Mouse (Mus musculus) G1E (cell line): ENCODE results near the gene Fbln7. TPM values are rescaled to one million over a fixed set of nuclear protein-coding genes. Genes with fewer than 3 reads are reported as not detected.

Experiments
- ATAC-seq: 2 replicates; pipeline ENCODE4 v1.8.0; 2016; ENCODE audit warnings: mild to moderate bottlenecking; ENCODE audit not compliant: insufficient number of reproducible peaks, poor library complexity, low FRiP score, severe bottlenecking; ENCODE audit errors: extremely low read depth
- DNase-seq: peaks from one replicate; pipeline ENCODE4 v3.0.0; 2012; ENCODE audit warnings: low spot score
- H3K27me3 ChIP-seq: 2 replicates; pipeline ENCODE4 v1.6.1; 2012; ENCODE audit warnings: mild to moderate bottlenecking, low read length, inconsistent platforms; ENCODE audit not compliant: insufficient read depth
- H3K36me3 ChIP-seq: replicated peaks from 2 replicates; pipeline ENCODE3; 2012; ENCODE audit warnings: mild to moderate bottlenecking, inconsistent platforms
- H3K4me1 ChIP-seq: 2 replicates; pipeline ENCODE4 v1.6.1; 2012; ENCODE audit warnings: low read depth, low read length, inconsistent platforms, mixed read lengths; ENCODE audit not compliant: insufficient read depth
- H3K4me3 ChIP-seq: 2 replicates; pipeline ENCODE4 v1.5.1; 2012; ENCODE audit warnings: low read depth, mild to moderate bottlenecking, inconsistent platforms, low read length, moderate library complexity, mixed read lengths
- H3K9me3 ChIP-seq: replicated peaks from 2 replicates; pipeline ENCODE4 v1.6.1; 2012; ENCODE audit warnings: inconsistent platforms
- CTCF ChIP-seq: IDR thresholded peaks from 2 replicates; pipeline ENCODE4 v1.5.1; 2012; ENCODE audit warnings: low read depth, low read length, inconsistent platforms, mixed read lengths
- GATA1 ChIP-seq: IDR thresholded peaks from 2 replicates; pipeline ENCODE4 v1.6.1; 2012; ENCODE audit warnings: borderline replicate concordance, low read length, inconsistent platforms, mixed read lengths
- GATA2 ChIP-seq: IDR thresholded peaks from 2 replicates; pipeline ENCODE4 v1.6.1; 2012; ENCODE audit warnings: low read depth, low read length, inconsistent platforms, borderline replicate concordance
- POLR2AphosphoS5 ChIP-seq: IDR thresholded peaks from 2 replicates; pipeline ENCODE4 v1.6.1; 2012; ENCODE audit warnings: low read depth, low read length, inconsistent platforms; ENCODE audit not compliant: insufficient replicate concordance
- TAL1 ChIP-seq: conservative IDR thresholded peaks from 2 replicates; pipeline ENCODE4 v1.6.1; 2012; ENCODE audit warnings: low read depth, low read length, inconsistent platforms, mixed read lengths
- polyA plus RNA-seq: library from polyadenylated mRNA; stranded (reverse); fragments of >175 nt; gene quantifications from 2 replicates; pipeline ENCODE4 v1.2.3, GENCODE M21; 2012
- total RNA-seq, 2 experiments: library from RNA; stranded (forward) in 1 of 2; stranded (reverse) in 1 of 2; fragments of 200-1000 nt in 1 of 2; fragments of >200 nt in 1 of 2; fragmentation: Nextera tagmentation in 1 of 2; gene quantifications; 2 replicates each; pipeline ENCODE4 v1.2.3; 2014 to 2017

The Fbln7 gene
- total and polyA plus RNA-seq, 3 experiments, result 0.33 TPM; not detected in 2

DNA sequence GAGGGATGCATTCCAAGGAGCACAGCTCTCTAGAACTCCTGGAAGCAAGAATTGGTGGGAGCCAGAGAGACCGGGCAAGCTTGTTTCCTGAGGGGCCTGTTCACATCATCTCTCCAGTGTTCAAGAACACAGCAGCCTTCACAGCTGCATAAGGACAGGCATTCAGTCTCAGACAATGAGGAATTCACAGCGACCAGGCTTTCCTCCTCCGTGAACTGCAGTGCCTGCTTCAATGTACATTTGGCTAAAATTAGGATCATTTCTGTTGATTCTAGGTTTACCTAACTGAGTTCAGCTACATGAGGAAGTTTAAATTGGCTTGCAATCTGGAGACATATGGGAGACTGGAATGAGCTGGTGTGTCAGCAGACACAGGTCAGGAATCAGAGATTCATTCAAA is 53.7 kb downstream of the Fbln7 start:
- H3K27me3 ChIP-seq, result peaks cover 12% of the 10 kb centered on the region
- peaks cover 8% of the 10 kb centered on the region; the same call in 1 of the 2 replicates for H3K4me1 ChIP-seq
- DNase-seq, result no peak
- H3K4me3 ChIP-seq, result no peak overlapping the region
- H3K9me3 ChIP-seq, result no peaks in the 10 kb centered on the region
- TF ChIP-seq GATA2, result no peak
- no peak for TF ChIP-seq GATA1
- no peaks in the 10 kb centered on the region for H3K36me3 ChIP-seq
- no peak for ATAC-seq

DNA sequence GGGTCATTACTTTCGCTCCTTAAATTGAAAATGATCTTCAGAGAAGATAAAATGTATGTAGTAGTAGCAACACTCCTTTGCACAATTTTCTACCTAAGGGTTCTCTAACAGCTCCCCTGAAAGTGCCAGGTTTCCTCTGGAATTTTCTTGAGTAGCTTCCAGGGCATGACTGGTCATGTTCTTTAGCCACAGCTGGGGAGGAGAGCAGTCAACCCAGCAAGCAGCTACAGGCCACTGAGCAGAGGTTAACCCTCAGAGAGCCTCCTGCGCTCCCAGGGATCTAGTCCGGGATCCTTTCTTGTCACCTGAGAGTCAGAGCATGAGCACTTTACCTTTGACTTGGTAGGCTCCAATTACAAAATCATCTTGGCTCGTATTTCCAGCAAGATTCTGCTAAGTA is 62.0 kb downstream of the Fbln7 start:
- Histone ChIP-seq H3K27me3 (0 out of 2 replicates have a peak, but pooled peaks cover 5% of the 10 kb centered on the region), H3K9me3 (no peaks in the 10 kb centered on the region), H3K36me3 (peaks cover 47% of the 10 kb centered on the region), H3K4me3 (no peak overlapping the region), H3K4me1 (0 out of 2 replicates have a peak, but pooled peaks cover 5% of the 10 kb centered on the region)
- ATAC-seq (no peak), DNase-seq (no peak)
- TF ChIP-seq GATA2, result no peak
- TF ChIP-seq TAL1, result no peak
- TF ChIP-seq CTCF, result no peak
- TF ChIP-seq POLR2AphosphoS5, result no peak
- no peak for TF ChIP-seq GATA1

DNA sequence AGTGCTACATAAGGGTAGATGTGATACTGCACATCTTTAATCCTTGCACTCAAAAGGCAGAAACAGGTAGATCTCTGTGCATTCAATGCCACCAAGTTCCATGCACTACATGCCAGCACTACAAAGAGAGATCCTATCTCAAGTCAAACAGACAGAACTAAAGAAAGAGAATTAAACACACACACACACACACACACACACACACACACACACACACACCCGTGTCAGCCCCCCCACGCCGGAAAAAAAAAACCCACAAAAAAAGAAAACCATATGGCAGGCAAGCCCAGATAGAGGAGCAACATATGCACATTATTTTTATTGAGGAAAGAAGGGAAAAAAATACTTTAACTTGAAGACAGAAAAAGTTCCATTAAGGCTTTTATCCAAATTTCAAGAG is 65.7 kb downstream of the Fbln7 start:
- TF ChIP-seq GATA1 (no peak), GATA2 (no peak)
- no peaks in the 10 kb centered on the region for H3K27me3 ChIP-seq
- no peak for DNase-seq
- 0 out of 2 replicates have a peak, but pooled peaks cover 5% of the 10 kb centered on the region for H3K4me1 ChIP-seq
- ATAC-seq, result no peak
- no peak overlapping the region for H3K4me3 ChIP-seq
- H3K9me3 ChIP-seq, result no peaks in the 10 kb centered on the region
- peaks cover 79% of the 10 kb centered on the region for H3K36me3 ChIP-seq

DNA sequence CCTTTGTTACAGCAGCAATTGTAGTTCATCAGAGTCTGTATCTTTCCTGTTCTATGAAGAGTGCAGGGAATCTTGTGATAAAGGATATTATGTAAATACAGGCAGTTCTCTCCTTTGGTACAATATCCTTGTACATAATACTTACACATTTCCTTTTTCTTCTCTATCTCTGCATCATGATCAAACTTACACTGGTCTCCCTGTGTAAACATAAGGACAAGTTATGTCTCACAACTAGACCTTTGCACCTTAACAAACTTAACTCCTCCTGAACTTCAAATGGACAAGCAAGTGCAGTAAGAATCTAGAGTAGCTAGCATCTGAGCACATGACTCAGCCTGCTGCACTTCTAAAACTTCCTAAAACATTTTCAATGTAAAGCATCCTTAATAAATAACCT is 67.9 kb downstream of the Fbln7 start:
- TF ChIP-seq CTCF, result no peak
- no peak for TF ChIP-seq TAL1
- TF ChIP-seq GATA1, result no peak
- no peak for TF ChIP-seq POLR2AphosphoS5
- TF ChIP-seq GATA2, result no peak
- no peaks in the 10 kb centered on the region for H3K9me3 ChIP-seq
- H3K27me3 ChIP-seq, result no peaks in the 10 kb centered on the region
- no peak for DNase-seq
- H3K36me3 ChIP-seq, result peaks cover 84% of the 10 kb centered on the region
- ATAC-seq, result no peak
- no peaks in the 10 kb centered on the region for H3K4me1 ChIP-seq
- no peak overlapping the region for H3K4me3 ChIP-seq

DNA sequence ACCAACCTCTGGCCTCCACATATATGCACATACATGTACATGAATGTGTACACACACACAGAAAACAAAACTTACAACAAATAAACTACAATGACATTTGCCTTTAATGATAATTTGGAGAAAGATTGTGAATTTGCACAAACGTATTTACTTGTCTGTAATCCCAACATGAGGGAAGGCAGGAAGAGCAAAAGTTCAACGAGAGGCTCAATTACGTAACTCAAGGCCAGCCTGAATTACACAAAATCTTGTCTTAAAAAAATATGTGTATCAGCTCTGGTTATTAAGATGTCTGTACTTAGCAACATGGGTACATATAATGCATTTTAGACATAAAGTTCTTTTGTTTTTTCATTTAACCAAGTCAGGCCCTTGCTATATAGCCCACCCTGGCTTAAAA is 73.5 kb downstream of the Fbln7 start:
- ATAC-seq (no peak), DNase-seq (no peak)
- H3K36me3 ChIP-seq, result peaks cover 83% of the 10 kb centered on the region
- H3K4me1 ChIP-seq, result peaks cover 4% of the 10 kb centered on the region; the same call in 1 of the 2 replicates
- H3K4me3 ChIP-seq, result no peak overlapping the region
- TF ChIP-seq TAL1 (no peak), GATA2 (no peak), POLR2AphosphoS5 (no peak)
- no peaks in the 10 kb centered on the region for H3K27me3 ChIP-seq
- H3K9me3 ChIP-seq, result no peaks in the 10 kb centered on the region

DNA sequence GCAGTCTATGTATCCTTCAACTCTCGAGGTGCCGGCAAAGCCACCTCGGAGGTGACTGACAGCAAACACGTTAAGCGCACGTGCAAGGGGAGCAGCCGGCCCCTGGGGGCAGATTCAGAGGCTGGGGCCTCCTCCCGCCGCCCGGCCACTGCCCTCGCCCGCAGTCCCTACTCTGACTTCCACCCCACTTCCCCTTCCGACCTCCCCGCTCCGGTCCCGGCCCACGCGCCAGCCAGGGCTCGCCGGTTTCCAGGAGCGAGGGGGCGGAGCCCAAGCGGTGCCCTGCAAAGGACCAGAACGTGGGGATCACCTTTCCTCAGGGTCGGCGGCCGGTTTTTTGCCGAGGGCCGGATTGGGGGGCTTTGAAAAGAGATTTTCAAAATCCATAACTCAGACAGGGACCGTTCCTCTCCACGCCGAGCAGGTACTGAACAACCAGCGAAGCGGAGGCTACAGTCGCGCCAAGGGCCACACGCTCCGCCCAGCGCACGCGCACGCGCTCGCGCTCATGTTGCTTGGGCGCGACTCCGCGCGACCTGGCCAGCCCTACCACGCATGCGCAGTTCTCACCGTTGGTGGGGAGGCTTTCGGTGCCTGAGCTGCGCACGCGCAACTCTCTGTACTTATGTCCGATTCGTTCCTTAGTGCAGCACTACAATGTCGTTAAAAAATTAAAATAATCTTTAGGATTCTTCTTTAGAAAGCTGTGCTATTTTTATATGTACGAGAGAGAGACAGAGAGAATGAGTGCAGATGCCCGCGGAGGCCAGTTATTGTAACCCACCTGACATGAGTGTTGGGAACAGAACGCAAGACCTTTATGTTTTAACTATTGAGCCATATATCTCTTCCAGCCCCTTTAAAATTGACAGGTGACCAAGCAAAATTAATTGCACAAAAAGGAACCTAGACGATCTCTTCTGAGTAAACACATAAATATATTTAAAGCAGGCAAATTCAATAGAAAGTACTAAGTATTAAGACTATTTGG is 81.1 kb downstream of the Fbln7 start, which contains the start of gene Zc3h8:
Gene Zc3h8 (minus strand): TSS at position 540 of the 991 bp plus-strand sequence.
- H3K27me3 ChIP-seq, result peaks cover under 1% of the 10 kb centered on the region; the same call in 1 of the 2 replicates
- peak within 1 kb of the TSS; percentile 76 for H3K4me3 ChIP-seq
- peaks cover 12% of the 10 kb centered on the region for H3K4me1 ChIP-seq
- no peaks in the 10 kb centered on the region for H3K9me3 ChIP-seq
- TF ChIP-seq GATA2, result no peak
- TF ChIP-seq POLR2AphosphoS5, result no peak
- no peak for TF ChIP-seq TAL1
- TF ChIP-seq GATA1, result no peak
- TF ChIP-seq CTCF, result no peak
- ATAC-seq, result peak; percentile 82
- peak; percentile 86 for DNase-seq
- H3K36me3 ChIP-seq, result peaks cover 27% of the 10 kb centered on the region

Other genes starting within 250 kb of the Fbln7 start
- 262 and 284 TPM in 2 replicates for gene Anapc1, start 175.6 kb upstream of the Fbln7 start, total RNA-seq (2014; fragmentation: Nextera tagmentation)
- gene Anapc1, start 175.6 kb upstream of the Fbln7 start, total RNA-seq (2017), result 170 and 180 TPM in 2 replicates
- 90.0 and 105 TPM in 2 replicates for gene Anapc1, start 175.6 kb upstream of the Fbln7 start, polyA plus RNA-seq
- not detected in 2 replicates for gene Mertk, start 164.0 kb upstream of the Fbln7 start, total RNA-seq (2014; fragmentation: Nextera tagmentation)
- 0.05 and 0.17 TPM in 2 replicates for gene Mertk, start 164.0 kb upstream of the Fbln7 start, total RNA-seq (2017)
- not detected in 2 replicates for gene Mertk, start 164.0 kb upstream of the Fbln7 start, polyA plus RNA-seq
- gene Tmem87b, start 44.9 kb upstream of the Fbln7 start, total RNA-seq (2014; fragmentation: Nextera tagmentation), result 13.7 TPM in 2 replicates
- 17.3 and 20.3 TPM in 2 replicates for gene Tmem87b, start 44.9 kb upstream of the Fbln7 start, total RNA-seq (2017)
- 1.1 and 1.4 TPM in 2 replicates for gene Tmem87b, start 44.9 kb upstream of the Fbln7 start, polyA plus RNA-seq
- 6.1 and 6.8 TPM in 2 replicates for gene Zc3h8, start 81.1 kb downstream of the Fbln7 start, total RNA-seq (2014; fragmentation: Nextera tagmentation)
- gene Zc3h8, start 81.1 kb downstream of the Fbln7 start, total RNA-seq (2017), result 8.6 and 9.5 TPM in 2 replicates
- 0.55 and 1.1 TPM in 2 replicates for gene Zc3h8, start 81.1 kb downstream of the Fbln7 start, polyA plus RNA-seq
- 8.0 and 9.6 TPM in 2 replicates for gene Zc3h6, start 104.4 kb downstream of the Fbln7 start, total RNA-seq (2014; fragmentation: Nextera tagmentation)
- gene Zc3h6, start 104.4 kb downstream of the Fbln7 start, total RNA-seq (2017), result 1.9 TPM in 2 replicates
- gene Zc3h6, start 104.4 kb downstream of the Fbln7 start, polyA plus RNA-seq, result 2.1 and 2.2 TPM in 2 replicates
- 4.2 and 6.8 TPM in 2 replicates for gene Gm10762, start 104.7 kb downstream of the Fbln7 start, total RNA-seq (2014; fragmentation: Nextera tagmentation)
- gene Gm10762, start 104.7 kb downstream of the Fbln7 start, total RNA-seq (2017), result 3.3 and 4.3 TPM in 2 replicates
- gene Gm10762, start 104.7 kb downstream of the Fbln7 start, polyA plus RNA-seq, result 6.7 and 7.4 TPM in 2 replicates
- gene Vinac1, start 185.2 kb downstream of the Fbln7 start, total RNA-seq (2014; fragmentation: Nextera tagmentation), result not detected in 2 replicates
- 0.06 and 0.11 TPM in 2 replicates for gene Vinac1, start 185.2 kb downstream of the Fbln7 start, total RNA-seq (2017)
- gene Vinac1, start 185.2 kb downstream of the Fbln7 start, polyA plus RNA-seq, result not detected in 2 replicates
- not detected in 2 replicates for gene Ttl, start 203.0 kb downstream of the Fbln7 start, total RNA-seq (2014; fragmentation: Nextera tagmentation)
- gene Ttl, start 203.0 kb downstream of the Fbln7 start, total RNA-seq (2017), result 0.11 TPM in 1 of 2 replicates, not detected in the other
- not detected in 2 replicates for gene Ttl, start 203.0 kb downstream of the Fbln7 start, polyA plus RNA-seq
- gene Polr1b, start 238.0 kb downstream of the Fbln7 start, total RNA-seq (2014; fragmentation: Nextera tagmentation), result 29.3 and 40.5 TPM in 2 replicates
- 40.0 and 42.6 TPM in 2 replicates for gene Polr1b, start 238.0 kb downstream of the Fbln7 start, total RNA-seq (2017)
- 22.5 and 25.3 TPM in 2 replicates for gene Polr1b, start 238.0 kb downstream of the Fbln7 start, polyA plus RNA-seq